Mouse (Mus musculus): ENCODE results near the gene C1qbp. TPM values are rescaled to one million over a fixed set of nuclear protein-coding genes. Genes with fewer than 3 reads are reported as not detected.

C1qbp gene
- polyA plus RNA-seq, 1 experiment, result 165 TPM

GRCm38 (mm10) chr11:70960786-70961554, 21.9 kb downstream of the C1qbp start:
- Histone ChIP-seq H3K4me3 (ENCODE audit: low read depth, low read length) (no peak overlapping the region), H3K27ac (ENCODE audit: insufficient read depth, low read depth, low read length) (no peak overlapping the region), H3K27me3 (ENCODE audit: control insufficient read depth, insufficient read depth, low read length) (no peaks in the 10 kb centered on the region), H3K4me1 (ENCODE audit: control insufficient read depth, insufficient read depth, insufficient read length, low read length) (no peaks in the 10 kb centered on the region), H3K36me3 (ENCODE audit: control insufficient read depth, insufficient read depth, low read length) (peaks cover 67% of the 10 kb centered on the region)
- 88% methylated on average over 5 of the region's 5 CpGs for WGBS
- TF ChIP-seq POLR2A (IDR thresholded peaks at IDR 0.05; ENCODE audit: low read depth, low read length) (no peak), CTCF (IDR thresholded peaks at IDR 0.05; ENCODE audit: extremely low read depth, insufficient read length, insufficient replicate concordance, low read depth, low read length) (no peak)

DNA sequence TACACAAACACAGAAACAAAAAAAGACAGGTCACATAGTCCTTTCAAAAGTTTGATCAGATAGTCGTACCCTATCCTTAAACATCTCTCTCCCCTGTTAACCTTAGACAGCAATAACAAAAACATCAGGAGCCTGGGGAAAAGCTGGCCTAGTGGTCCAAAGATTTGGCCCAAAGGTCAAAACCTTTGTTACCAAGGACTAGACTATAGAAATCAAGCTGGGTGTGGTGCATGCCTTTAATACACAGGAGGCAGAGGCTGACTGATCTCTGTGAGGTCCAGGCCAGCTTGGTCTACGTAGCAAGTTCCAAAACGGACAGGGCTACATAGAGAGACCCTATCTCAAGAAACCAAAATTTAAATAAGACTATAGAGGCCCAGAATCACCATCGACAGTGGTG, 28.1 kb downstream of the C1qbp start:
- H3K4me3 ChIP-seq (ENCODE audit: low read depth, low read length), result no peak overlapping the region
- 90% methylated on average over 4 of the region's 4 CpGs for WGBS
- no peak overlapping the region for H3K27ac ChIP-seq (ENCODE audit: insufficient read depth, low read depth, low read length)
- H3K27me3 ChIP-seq (ENCODE audit: control insufficient read depth, insufficient read depth, low read length), result no peaks in the 10 kb centered on the region
- TF ChIP-seq CTCF (IDR thresholded peaks at IDR 0.05; ENCODE audit: extremely low read depth, insufficient read length, insufficient replicate concordance, low read depth, low read length) (no peak), POLR2A (IDR thresholded peaks at IDR 0.05; ENCODE audit: low read depth, low read length) (no peak)
- H3K36me3 ChIP-seq (ENCODE audit: control insufficient read depth, insufficient read depth, low read length), result peaks cover 73% of the 10 kb centered on the region
- H3K4me1 ChIP-seq (ENCODE audit: control insufficient read depth, insufficient read depth, insufficient read length, low read length), result no peaks in the 10 kb centered on the region

- Histone ChIP-seq H3K27me3 (ENCODE audit: control insufficient read depth, insufficient read depth, low read length) (no peaks in the 10 kb centered on the region), H3K4me1 (ENCODE audit: control insufficient read depth, insufficient read depth, insufficient read length, low read length) (no peaks in the 10 kb centered on the region), H3K36me3 (ENCODE audit: control insufficient read depth, insufficient read depth, low read length) (peaks cover 70% of the 10 kb centered on the region), H3K27ac (ENCODE audit: insufficient read depth, low read depth, low read length) (no peak overlapping the region), H3K4me3 (ENCODE audit: low read depth, low read length) (no peak overlapping the region)
- TF ChIP-seq CTCF (IDR thresholded peaks at IDR 0.05; ENCODE audit: extremely low read depth, insufficient read length, insufficient replicate concordance, low read depth, low read length) (no peak), POLR2A (IDR thresholded peaks at IDR 0.05; ENCODE audit: low read depth, low read length) (no peak)
- 76% methylated on average over 4 of the region's 4 CpGs for WGBS
Observed at GRCm38 (mm10) chr11:70944935-70945817, 37.6 kb downstream of the C1qbp start.

GRCm38 (mm10) chr11:70943651-70944050, 39.2 kb downstream of the C1qbp start:
- peaks cover 67% of the 10 kb centered on the region for H3K36me3 ChIP-seq (ENCODE audit: control insufficient read depth, insufficient read depth, low read length)

DNA sequence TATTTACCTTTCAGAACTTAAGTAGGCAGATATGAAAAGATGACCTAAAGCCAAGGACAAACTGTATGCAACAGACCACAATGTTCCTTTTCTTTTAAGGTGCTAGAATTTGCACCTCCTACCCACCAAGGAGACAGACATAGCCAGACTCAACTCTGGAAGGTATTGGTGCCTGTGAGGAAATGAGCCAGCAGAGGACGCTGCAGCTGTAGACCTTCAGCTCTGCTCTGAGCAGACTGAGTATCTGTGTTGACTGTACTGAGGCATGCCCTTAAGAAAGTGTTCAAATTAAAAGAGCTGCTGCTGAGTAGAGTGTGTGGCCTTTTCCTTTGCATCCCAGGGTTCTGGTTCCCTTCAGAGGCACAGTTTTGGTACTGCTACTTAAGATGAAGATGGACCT, 40.2 kb downstream of the C1qbp start:
- no peak overlapping the region for H3K4me3 ChIP-seq (ENCODE audit: low read depth, low read length)
- peaks cover 66% of the 10 kb centered on the region for H3K36me3 ChIP-seq (ENCODE audit: control insufficient read depth, insufficient read depth, low read length)
- H3K27ac ChIP-seq (ENCODE audit: insufficient read depth, low read depth, low read length), result no peak overlapping the region
- WGBS, result 91% methylated on average over 1 of the region's 1 CpGs
- TF ChIP-seq POLR2A (IDR thresholded peaks at IDR 0.05; ENCODE audit: low read depth, low read length) (no peak), CTCF (IDR thresholded peaks at IDR 0.05; ENCODE audit: extremely low read depth, insufficient read length, insufficient replicate concordance, low read depth, low read length) (no peak)
- H3K4me1 ChIP-seq (ENCODE audit: control insufficient read depth, insufficient read depth, insufficient read length, low read length), result no peaks in the 10 kb centered on the region
- H3K27me3 ChIP-seq (ENCODE audit: control insufficient read depth, insufficient read depth, low read length), result no peaks in the 10 kb centered on the region

More at GRCm38 (mm10) chr11:70943651-70944050, 39.2 kb downstream of the C1qbp start:
- Histone ChIP-seq H3K4me1 (ENCODE audit: control insufficient read depth, insufficient read depth, insufficient read length, low read length) (no peaks in the 10 kb centered on the region), H3K27me3 (ENCODE audit: control insufficient read depth, insufficient read depth, low read length) (no peaks in the 10 kb centered on the region), H3K27ac (ENCODE audit: insufficient read depth, low read depth, low read length) (no peak overlapping the region), H3K4me3 (ENCODE audit: low read depth, low read length) (no peak overlapping the region)
- 87% methylated on average over 7 of the region's 7 CpGs for WGBS
- TF ChIP-seq POLR2A (IDR thresholded peaks at IDR 0.05; ENCODE audit: low read depth, low read length), result no peak
- TF ChIP-seq CTCF (IDR thresholded peaks at IDR 0.05; ENCODE audit: extremely low read depth, insufficient read length, insufficient replicate concordance, low read depth, low read length), result no peak

- H3K27ac ChIP-seq (ENCODE audit: insufficient read depth, low read depth, low read length), result no peak overlapping the region
- H3K36me3 ChIP-seq (ENCODE audit: control insufficient read depth, insufficient read depth, low read length), result peaks cover 59% of the 10 kb centered on the region
- H3K4me3 ChIP-seq (ENCODE audit: low read depth, low read length), result no peak overlapping the region
- no peak for TF ChIP-seq POLR2A (IDR thresholded peaks at IDR 0.05; ENCODE audit: low read depth, low read length)
- no peak for TF ChIP-seq CTCF (IDR thresholded peaks at IDR 0.05; ENCODE audit: extremely low read depth, insufficient read length, insufficient replicate concordance, low read depth, low read length)
- no peaks in the 10 kb centered on the region for H3K4me1 ChIP-seq (ENCODE audit: control insufficient read depth, insufficient read depth, insufficient read length, low read length)
- no peaks in the 10 kb centered on the region for H3K27me3 ChIP-seq (ENCODE audit: control insufficient read depth, insufficient read depth, low read length)
- whole genome bisulfite sequencing, result 88% methylated on average over 7 of the region's 7 CpGs
Observed at GRCm38 (mm10) chr11:70935316-70935715, 47.5 kb downstream of the C1qbp start.

GRCm38 (mm10) chr11:70931461-70931860, 51.4 kb downstream of the C1qbp start:
- H3K27me3 ChIP-seq (ENCODE audit: control insufficient read depth, insufficient read depth, low read length), result no peaks in the 10 kb centered on the region
- no peaks in the 10 kb centered on the region for H3K4me1 ChIP-seq (ENCODE audit: control insufficient read depth, insufficient read depth, insufficient read length, low read length)
- H3K36me3 ChIP-seq (ENCODE audit: control insufficient read depth, insufficient read depth, low read length), result peaks cover 43% of the 10 kb centered on the region
- WGBS, result 89% methylated on average over 5 of the region's 5 CpGs
- H3K4me3 ChIP-seq (ENCODE audit: low read depth, low read length), result no peak overlapping the region
- H3K27ac ChIP-seq (ENCODE audit: insufficient read depth, low read depth, low read length), result no peak overlapping the region
- TF ChIP-seq CTCF (IDR thresholded peaks at IDR 0.05; ENCODE audit: extremely low read depth, insufficient read length, insufficient replicate concordance, low read depth, low read length) (no peak), POLR2A (IDR thresholded peaks at IDR 0.05; ENCODE audit: low read depth, low read length) (no peak)

Other genes starting within 250 kb of the C1qbp start
- 0.61 and 0.72 TPM in 2 replicates for gene Zfp3, start 218.8 kb downstream of the C1qbp start, polyA plus RNA-seq (2012; rRNA removed)
- gene Scimp, start 170.4 kb downstream of the C1qbp start, polyA plus RNA-seq (2012; rRNA removed), result 0.70 and 0.94 TPM in 2 replicates
- gene Rabep1, start 138.2 kb downstream of the C1qbp start, polyA plus RNA-seq (2012; rRNA removed), result 1.1 and 1.7 TPM in 2 replicates
- gene Nup88, start 13.1 kb downstream of the C1qbp start, polyA plus RNA-seq (2012; rRNA removed), result 4.3 and 7.6 TPM in 2 replicates
- 6.5 and 8.1 TPM in 2 replicates for gene Rpain, start 12.8 kb downstream of the C1qbp start, polyA plus RNA-seq (2012; rRNA removed)
- 3.9 and 8.2 TPM in 2 replicates for gene Dhx33, start 21.4 kb upstream of the C1qbp start, polyA plus RNA-seq (2012; rRNA removed)
- gene Mis12, start 36.6 kb upstream of the C1qbp start, polyA plus RNA-seq (2012; rRNA removed), result 0.30 and 1.5 TPM in 2 replicates
- 1.9 and 4.2 TPM in 2 replicates for gene Derl2, start 36.8 kb upstream of the C1qbp start, polyA plus RNA-seq (2012; rRNA removed)
- gene 6330403K07Rik, start 50.5 kb upstream of the C1qbp start, polyA plus RNA-seq (2012; rRNA removed), result 0.39 and 0.85 TPM in 2 replicates
- 0.04 TPM in 1 of 2 replicates, not detected in the other for gene Nlrp1a, start 161.7 kb upstream of the C1qbp start, polyA plus RNA-seq (2012; rRNA removed)
- gene Nlrp1b, start 247.7 kb upstream of the C1qbp start, polyA plus RNA-seq (2012; rRNA removed), result 0.05 and 1.4 TPM in 2 replicates

Data from small intestine, adult 2 months (tissue).